Mouse (Mus musculus): ENCODE measurements at regions not wholly inside any gene's neighbourhood (a gene's known extent, or its start where the extent isn't known, plus 50 kb on each side); places are given as distances from the start of the nearest gene placed in this dataset.
A peak's percentile ranks its signal among the peaks of the same experiment; 100 is the strongest.

- no peak for DNase-seq
Observed at GRCm38 (mm10) chr14:25011926-25012325, 447.1 kb upstream of the Zmiz1 start.

DNA sequence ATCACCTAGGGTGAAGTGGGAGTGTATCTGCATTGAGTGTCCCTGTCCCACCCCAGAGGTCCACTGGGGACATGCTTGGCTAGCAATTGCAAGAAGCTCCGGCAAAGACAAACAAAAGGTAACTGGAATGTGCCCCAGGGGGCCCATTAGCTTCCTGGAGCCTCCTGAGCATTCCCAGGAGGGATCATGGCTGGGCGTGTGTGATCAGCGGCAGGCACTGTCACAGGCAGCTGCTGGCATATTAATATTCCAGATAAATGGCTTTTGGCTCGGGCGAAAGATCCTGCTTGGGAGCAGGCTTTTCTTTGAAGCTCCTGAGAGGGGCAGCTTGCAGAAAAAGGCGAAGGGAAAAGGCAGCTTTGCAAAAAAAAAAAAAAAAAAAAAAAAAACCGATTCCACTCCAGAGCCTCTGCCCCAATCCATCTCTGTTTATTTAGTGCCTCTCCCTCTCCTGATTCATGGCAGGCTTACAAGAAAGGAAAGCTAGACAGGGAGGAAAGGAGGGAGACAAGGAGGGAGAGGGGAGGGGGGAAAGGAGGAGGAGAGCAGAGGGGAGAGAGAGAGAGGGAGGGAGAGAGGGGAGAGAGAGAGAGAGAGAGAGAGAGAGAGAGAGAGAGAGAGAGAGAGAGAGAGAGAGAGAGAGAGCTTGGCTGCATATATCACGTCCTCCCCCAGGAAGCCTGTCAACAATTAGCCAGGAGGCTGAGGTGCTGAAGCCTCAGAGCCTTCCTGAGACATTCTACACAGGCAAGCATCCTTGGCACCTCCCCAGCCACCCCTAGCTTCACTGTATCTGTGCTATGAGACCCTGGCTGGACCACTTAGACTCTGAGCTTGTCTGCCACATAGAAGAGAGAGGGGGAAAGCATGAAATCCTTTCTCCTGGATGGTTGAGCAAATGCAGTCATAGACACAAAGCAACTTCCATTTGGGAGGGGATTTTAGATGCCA is 443.4 kb upstream of the Zmiz1 start:
- DNase-seq = peak; percentile 65

DNA sequence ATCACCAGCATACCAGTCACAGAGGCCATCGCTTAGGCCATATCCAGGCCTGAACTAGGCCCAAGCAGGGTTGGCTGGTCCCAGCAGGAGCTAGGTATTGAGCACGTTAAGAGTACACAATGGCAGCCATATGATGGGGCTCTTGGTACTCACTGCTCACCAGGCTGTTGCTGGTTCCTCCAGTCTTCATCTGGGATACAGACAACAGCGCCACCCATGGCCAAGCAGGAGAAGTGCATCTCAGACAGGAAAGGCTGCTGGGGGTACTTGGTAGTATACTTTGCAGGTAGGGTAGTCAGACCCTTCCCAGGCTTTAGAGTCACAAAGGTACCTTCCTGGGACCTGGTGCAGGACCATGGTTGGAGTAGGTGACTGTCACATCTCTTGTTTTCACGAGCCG is 441.1 kb upstream of the Zmiz1 start:
- DNase-seq = no peak

DNA sequence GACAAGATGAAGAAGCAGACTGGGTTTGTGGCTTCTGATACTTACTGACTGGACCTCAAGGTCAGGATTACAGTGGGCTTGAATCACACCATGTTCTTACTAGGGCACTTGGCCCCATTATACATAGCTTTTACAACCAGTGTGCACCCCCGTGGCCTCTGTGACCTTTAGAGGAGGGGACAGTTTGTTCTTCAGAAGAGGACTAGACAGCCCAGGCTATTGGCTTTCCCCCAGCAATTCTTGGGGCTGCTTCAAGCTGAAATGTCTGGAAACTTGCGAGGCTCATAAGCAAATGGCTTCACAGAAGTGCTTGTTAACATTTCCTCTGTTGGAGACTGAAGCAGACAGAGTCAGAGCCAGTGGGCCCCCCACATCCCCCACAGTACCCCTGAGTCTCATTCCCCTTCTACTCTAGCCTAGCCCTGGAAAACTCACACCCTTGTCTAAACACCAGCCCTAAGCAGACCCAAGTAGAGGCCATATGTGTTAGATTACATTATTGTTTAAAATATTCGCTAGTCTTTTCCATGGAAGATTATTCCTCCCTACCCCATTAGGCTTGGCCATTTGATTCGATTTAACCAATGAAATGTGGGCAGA is 439.6 kb upstream of the Zmiz1 start:
- DNase-seq = no peak

GRCm38 (mm10) chr14:25022523-25023269 is 436.3 kb upstream of the Zmiz1 start:
- no peak for DNase-seq

DNA sequence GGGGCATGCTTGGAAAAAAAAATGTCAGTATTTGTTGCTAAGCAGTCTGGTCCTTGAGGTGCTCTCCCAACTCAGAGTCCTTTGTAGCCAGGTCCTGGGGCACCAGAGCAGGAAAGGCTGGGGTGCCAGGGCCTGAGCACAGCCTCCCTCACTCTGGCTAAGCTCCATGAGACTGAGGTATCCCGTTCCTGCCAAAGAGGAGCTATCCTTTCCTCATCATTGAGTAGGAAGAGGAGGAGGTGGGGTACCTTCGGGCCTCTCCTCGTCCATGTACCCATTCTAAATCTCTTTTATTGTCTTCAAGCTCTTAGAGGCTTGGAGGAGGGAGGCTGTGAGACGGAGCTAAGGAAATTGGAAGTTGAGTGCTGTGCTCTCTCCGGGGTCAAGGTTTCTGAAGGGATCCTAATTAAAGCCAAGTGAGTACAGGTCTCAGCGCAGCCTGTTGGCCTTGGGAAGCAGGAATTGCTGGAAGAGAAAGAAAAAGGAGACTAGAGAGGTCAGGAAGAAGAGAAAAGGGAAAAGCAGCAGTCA is 435.6 kb upstream of the Zmiz1 start:
- no peak for DNase-seq

- no peak for DNase-seq
Observed at GRCm38 (mm10) chr14:25025074-25025473, 433.9 kb upstream of the Zmiz1 start.

DNA sequence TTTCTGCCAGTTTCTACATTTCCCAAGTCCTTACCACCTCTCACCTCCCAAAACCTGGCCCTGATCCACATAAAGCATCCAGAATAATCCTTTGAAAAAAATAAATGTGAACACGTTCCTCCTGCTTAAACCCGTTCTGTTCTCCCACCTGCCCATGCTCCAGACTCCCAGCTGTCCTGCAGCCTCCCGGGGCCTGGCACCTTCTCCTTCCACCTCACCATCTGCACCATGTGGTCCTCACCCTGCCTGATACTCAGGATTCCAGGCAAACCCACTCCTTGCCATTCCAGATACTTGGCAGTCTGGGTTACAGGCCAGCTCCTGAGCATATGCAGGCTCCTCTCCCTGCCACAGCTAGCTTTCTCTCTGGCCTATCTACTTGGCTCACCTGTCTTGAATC is 431.9 kb upstream of the Zmiz1 start:
- no peak for DNase-seq

- no peak for DNase-seq
Observed at GRCm38 (mm10) chr14:25027842-25028241, 431.1 kb upstream of the Zmiz1 start.

DNA sequence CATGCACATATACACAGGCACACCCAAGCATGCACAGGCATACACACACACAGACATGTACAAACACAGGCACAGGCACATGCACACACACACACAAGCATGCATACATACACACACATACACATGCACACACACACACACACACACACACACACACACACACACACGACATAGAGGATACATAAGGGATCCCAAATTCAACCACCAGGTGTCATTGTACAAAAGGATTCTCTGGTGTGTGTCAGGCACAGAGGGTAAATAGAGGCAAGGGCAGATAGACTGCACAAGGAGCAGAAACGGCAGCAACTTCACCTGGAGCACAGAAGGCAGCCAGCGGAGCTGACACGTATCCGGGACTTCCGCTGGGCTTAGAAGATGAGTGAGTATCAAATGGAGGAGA is 428.1 kb upstream of the Zmiz1 start:
- DNase-seq = no peak

DNA sequence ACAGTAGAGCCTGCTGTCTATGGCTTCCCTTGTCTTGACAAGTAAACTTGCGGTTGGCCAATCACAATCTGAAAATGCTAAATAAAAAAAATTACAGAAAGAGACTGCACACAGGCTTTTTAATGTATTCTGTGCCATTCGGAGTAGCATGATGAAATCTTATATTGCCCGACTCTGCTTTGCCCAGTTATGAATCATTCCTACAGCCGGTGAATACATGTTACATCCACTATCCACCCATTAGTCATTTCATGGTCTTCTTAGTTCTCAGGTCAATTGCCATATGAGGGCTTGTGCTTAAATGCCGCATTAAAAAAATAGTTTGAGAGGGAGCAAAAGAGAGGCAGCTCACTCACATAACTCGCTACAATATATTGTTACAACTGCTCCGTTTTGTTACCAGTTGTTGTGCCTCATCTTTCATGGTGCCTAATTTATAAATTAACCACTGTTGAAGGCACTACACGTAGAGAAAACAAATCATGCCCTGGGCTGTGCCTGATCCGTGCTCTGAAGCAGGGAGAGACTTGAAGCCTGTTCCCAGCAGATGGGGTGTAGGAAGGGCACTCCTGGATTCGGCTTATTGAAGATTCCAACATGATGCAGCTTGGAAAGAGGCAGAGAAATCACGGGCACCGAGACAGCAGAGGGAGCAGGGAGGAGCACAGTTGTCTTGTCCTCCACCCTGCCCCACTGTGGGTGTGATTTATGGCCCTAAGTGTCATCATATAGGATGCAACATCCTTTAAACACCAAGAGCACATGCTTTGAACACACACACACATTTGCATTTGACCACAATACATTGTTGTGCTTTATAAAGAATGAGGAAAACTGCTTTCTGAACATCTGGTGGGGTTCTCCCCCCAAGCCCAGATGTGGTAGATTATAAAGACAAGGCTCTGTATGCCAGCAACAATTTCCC is 427.0 kb upstream of the Zmiz1 start:
- DNase-seq = no peak

DNA sequence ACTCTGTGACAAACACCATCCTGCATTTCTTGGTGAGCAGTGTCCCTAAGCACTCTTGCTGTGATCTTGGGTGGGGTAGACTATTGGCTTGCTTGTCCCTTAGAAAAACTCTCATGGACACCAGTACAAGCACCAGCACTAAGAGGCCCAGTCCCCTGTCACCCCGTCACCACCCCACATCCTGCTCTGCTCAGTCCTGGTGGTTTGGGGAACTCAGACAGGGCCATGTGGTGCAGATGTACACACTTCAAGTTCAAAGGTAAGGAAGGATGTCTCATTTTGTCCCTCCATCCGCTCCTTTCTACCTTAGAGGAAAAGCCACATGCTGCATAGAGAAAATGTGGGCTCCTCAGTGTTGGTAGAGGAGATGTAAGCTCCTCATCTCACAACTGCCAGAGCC is 426.1 kb upstream of the Zmiz1 start:
- no peak for DNase-seq

DNA sequence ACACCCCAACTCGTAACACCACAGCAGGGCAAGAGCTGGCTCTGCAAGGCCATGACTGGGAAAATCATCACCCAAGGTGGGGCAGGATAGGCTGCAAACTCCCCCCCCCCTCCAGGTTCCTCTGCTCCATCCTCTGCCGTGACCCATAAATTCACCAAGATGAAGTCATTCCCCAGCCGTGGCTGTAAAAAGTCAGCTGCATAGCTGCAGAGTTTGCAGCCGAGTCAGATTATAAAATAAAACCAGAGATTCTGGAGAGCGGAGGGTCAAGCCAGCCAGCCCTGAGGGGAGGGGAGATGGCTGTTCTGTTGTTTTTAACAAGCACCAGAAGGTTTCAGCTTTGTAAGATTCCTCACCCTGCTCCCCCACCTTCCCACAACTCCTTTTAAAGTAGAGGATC is 416.7 kb upstream of the Zmiz1 start:
- DNase-seq = no peak

DNA sequence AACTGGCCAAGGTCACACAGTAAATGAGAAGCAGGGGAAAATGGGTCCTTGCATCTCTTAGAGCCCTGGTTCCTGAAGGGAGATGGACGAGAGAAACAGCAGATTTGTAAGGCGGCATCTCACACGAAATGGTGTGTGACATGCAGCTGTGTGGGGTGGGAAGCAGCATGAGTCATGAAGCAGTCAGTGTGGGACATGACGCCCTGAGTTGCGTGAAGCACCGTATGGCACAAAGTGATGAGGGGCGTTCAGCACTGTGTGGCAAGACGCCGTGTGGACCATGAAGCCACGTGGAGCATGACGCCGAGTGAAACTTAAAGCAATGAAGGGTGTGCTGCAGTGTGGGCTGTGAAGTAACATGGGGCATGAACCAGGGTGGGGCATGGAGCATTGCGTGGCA is 414.9 kb upstream of the Zmiz1 start:
- DNase-seq = no peak

DNA sequence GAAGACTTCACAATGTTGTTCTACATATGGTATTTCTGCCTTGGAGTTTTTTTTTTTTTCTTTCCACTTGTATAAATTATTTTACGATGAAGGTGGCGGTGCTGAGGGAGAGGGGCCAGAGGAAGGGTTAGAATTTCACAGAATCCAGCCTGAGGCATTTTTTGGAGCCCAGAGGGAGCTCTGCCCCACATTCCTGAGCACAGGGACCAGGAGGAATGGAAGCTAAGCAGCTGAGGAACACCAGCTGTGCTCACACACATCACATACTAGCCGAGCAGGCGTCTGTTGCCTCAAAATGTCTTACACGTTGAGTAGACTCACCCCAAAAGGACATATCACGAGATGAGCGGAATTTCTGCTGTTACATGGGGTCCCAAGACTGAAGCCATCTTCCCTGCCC is 414.1 kb upstream of the Zmiz1 start:
- DNase-seq = no peak

GRCm38 (mm10) chr14:25050674-25051251 is 408.2 kb upstream of the Zmiz1 start:
- DNase-seq = no peak

DNA sequence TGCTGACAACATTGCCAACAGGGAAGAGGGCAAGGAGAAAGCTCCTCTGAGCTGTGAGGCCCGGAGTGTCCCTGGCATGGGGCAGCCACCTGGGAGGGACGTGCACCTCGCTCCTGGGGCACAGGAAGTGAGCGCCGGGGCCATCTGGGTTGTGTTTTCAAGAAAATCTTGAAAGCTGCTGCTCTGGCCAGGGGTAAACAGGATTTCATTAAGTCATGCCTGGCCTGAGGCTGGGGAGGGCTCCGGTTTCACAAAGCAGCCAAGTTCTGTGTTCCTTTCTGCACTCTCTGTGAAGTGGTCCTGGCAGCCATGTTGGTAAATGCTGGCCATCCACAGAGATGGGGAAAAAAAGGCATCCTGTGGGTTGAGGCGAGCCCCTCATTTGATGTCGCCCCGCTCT is 406.8 kb upstream of the Zmiz1 start:
- DNase-seq = peak; percentile 24

DNA sequence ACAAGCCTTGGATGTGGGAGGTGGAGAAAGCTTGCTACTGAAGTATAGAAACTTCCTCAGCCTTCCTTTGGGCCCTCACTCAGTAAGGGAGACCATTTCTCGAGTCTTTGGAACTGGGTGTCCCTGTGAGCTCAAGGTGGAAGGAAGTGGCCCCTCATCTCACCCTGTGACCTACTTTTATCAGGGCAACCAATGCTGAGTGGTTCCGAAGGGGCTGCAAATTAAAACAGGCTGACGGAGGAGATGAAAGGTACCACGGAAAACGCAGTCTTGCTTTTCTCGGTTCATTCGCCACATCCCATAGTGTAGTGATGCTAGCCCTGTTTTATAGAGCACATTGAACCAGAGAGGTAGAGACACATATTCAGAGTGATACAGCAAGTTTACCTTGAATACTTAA is 399.6 kb upstream of the Zmiz1 start:
- DNase-seq = no peak

- no peak for DNase-seq
Observed at GRCm38 (mm10) chr14:25060285-25060684, 398.7 kb upstream of the Zmiz1 start.

DNA sequence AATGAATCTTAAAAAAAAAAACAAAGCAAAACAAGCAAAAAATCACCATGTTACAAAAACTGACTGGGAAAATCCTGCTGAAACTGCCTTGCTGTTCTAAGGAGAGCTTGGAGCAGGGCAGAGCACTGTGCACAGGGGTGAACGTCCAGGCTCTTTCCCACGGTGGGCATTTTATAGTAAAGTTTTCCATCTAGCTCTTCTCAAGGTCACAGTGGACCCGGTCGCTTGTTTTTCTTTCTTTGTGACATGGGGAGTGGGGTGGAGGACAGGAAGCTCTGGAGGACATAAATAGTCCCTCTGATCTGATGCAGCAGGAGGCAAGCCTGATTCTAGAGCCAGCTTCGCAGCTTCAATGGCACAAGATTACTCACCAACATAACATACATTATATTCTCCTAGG is 395.9 kb upstream of the Zmiz1 start:
- DNase-seq = no peak

GRCm38 (mm10) chr14:25064190-25064947 is 394.6 kb upstream of the Zmiz1 start:
- no peak for DNase-seq

All from adrenal gland, postnatal 14 days (tissue).